Mouse (Mus musculus): Measurements from ENCODE around the gene Arl3.
A peak's percentile ranks its signal among the peaks of the same experiment; 100 is the strongest.

GRCm38 (mm10) chr19:46490634-46491033 is 82.4 kb downstream of the Arl3 start:
- no peak for TF ChIP-seq CTCF (IDR thresholded peaks at IDR 0.05; ENCODE audit: control insufficient read depth, insufficient read depth, insufficient read length)
- no peak for TF ChIP-seq USF1 (IDR thresholded peaks at IDR 0.05; ENCODE audit: low read depth)
- TF ChIP-seq MAX (IDR thresholded peaks at IDR 0.05) = no peak
- TF ChIP-seq MYOD1 (IDR thresholded peaks at IDR 0.05; ENCODE audit: control insufficient read depth, insufficient read length, low read depth) = peak; percentile 32
- no peak for TF ChIP-seq CEBPB (IDR thresholded peaks at IDR 0.05; ENCODE audit: low read depth)
- TF ChIP-seq MYOG (IDR thresholded peaks at IDR 0.05; ENCODE audit: control insufficient read depth, extremely low read depth, insufficient read length) = no peak

All from C2C12 (cell line).